Mouse (Mus musculus): ENCODE measurements around the gene Zmiz1. TPM values are rescaled to one million over a fixed set of nuclear protein-coding genes. Genes with fewer than 3 reads are reported as not detected.

Zmiz1 gene
- total and polyA plus RNA-seq, 3 experiments: 3.7 to 45.8 (median 11.1) TPM

- TF ChIP-seq USF2 (conservative IDR thresholded peaks at IDR 0.05; ENCODE audit: low read depth, low read length): no peak
- TF ChIP-seq BHLHE40 (IDR thresholded peaks at IDR 0.05; ENCODE audit: low read depth, low read length): no peak
- TF ChIP-seq USF1 (IDR thresholded peaks at IDR 0.05; ENCODE audit: low read depth, low read length): no peak
- no peak for TF ChIP-seq CTCF (conservative IDR thresholded peaks at IDR 0.05 in 1 of 2, IDR thresholded peaks at IDR 0.05 in 1 of 2; ENCODE audit: low read depth in 2 of 2, low read length in 2 of 2)
- TF ChIP-seq MYC (IDR thresholded peaks at IDR 0.05; ENCODE audit: low read depth, low read length): no peak
- no peak for TF ChIP-seq JUND (conservative IDR thresholded peaks at IDR 0.05; ENCODE audit: low read depth, low read length)
- no peak for TF ChIP-seq GABPA (IDR thresholded peaks at IDR 0.05; ENCODE audit: insufficient replicate concordance, low read depth, low read length)
- TF ChIP-seq MAFK (IDR thresholded peaks at IDR 0.05; ENCODE audit: insufficient replicate concordance, low read length): no peak
- TF ChIP-seq TCF12 (IDR thresholded peaks at IDR 0.05; ENCODE audit: low read depth, low read length): no peak
- no peak for TF ChIP-seq RCOR1 (conservative IDR thresholded peaks at IDR 0.05; ENCODE audit: low read depth, low read length)
- TF ChIP-seq JUN (IDR thresholded peaks at IDR 0.05; ENCODE audit: insufficient read depth, low read depth, low read length): no peak
- TF ChIP-seq NRF1 (IDR thresholded peaks at IDR 0.05; ENCODE audit: low read depth, low read length): no peak
- no peak for TF ChIP-seq SMC3 (IDR thresholded peaks at IDR 0.05; ENCODE audit: low read depth, low read length)
- in situ Hi-C loops (cut with MboI; ENCODE audit: low pct_ligation_motif_present, low pct_unique_long_range_greater_than_20kb, low sequenced_read_pairs) (no loop called here), dilution Hi-C loops (cut with MboI; ENCODE audit: extremely low pct_ligation_motif_present, extremely low pct_unique_long_range_greater_than_20kb, low sequenced_read_pairs) (no loop called here)
- Histone ChIP-seq H3K9ac (ENCODE audit: insufficient read depth, low read depth) (no peak overlapping the region), H3K4me3 (replicated peaks in 1 of 3; ENCODE audit: low read depth in 2 of 3, low read length in 2 of 3, poor library complexity in 1 of 3) (no peak overlapping the region), H3K79me2 (replicated peaks; ENCODE audit: control insufficient read depth, extremely low read depth, insufficient read depth, poor library complexity, severe bottlenecking) (no peaks in the 10 kb centered on the region), H3K27me3 (replicated peaks) (no peaks in the 10 kb centered on the region), H3K36me3 (replicated peaks in 1 of 2; ENCODE audit: control insufficient read depth in 1 of 2, insufficient read depth in 1 of 2, low read length in 1 of 2) (peaks cover 9 to 39% of the 10 kb centered on the region in 2 experiments), H3K9me3 (replicated peaks; ENCODE audit: low read length) (no peaks in the 10 kb centered on the region), H3K4me2 (ENCODE audit: insufficient read depth, low read depth, poor library complexity, severe bottlenecking) (no peak overlapping the region), H3K27ac (ENCODE audit: insufficient read depth, low read depth) (no peak overlapping the region), H3K4me1 (ENCODE audit: control insufficient read depth in 1 of 2, insufficient read depth in 2 of 2) (peaks cover 37 to 98% of the 10 kb centered on the region in 2 experiments)
- DNase-seq (ENCODE audit: extremely low read depth): no peak
These were observed 65.1 kb downstream of the Zmiz1 start for GRCm38 (mm10) chr14:25524111-25524495.

GRCm38 (mm10) chr14:25524884-25525283 lies 65.9 kb downstream of the Zmiz1 start:
- in situ Hi-C loops (cut with MboI; ENCODE audit: low pct_ligation_motif_present, low pct_unique_long_range_greater_than_20kb, low sequenced_read_pairs) (no loop called here), dilution Hi-C loops (cut with MboI; ENCODE audit: extremely low pct_ligation_motif_present, extremely low pct_unique_long_range_greater_than_20kb, low sequenced_read_pairs) (no loop called here)
- Histone ChIP-seq H3K27ac (ENCODE audit: insufficient read depth, low read depth) (no peak overlapping the region), H3K36me3 (replicated peaks in 1 of 2; ENCODE audit: control insufficient read depth in 1 of 2, insufficient read depth in 1 of 2, low read length in 1 of 2) (peaks cover 9 to 38% of the 10 kb centered on the region in 2 experiments), H3K9ac (ENCODE audit: insufficient read depth, low read depth) (no peak overlapping the region), H3K4me3 (replicated peaks in 1 of 3; ENCODE audit: low read depth in 2 of 3, low read length in 2 of 3, poor library complexity in 1 of 3) (no peak overlapping the region), H3K4me1 (ENCODE audit: control insufficient read depth in 1 of 2, insufficient read depth in 2 of 2) (peaks cover 32 to 97% of the 10 kb centered on the region in 2 experiments), H3K9me3 (replicated peaks; ENCODE audit: low read length) (no peaks in the 10 kb centered on the region), H3K4me2 (ENCODE audit: insufficient read depth, low read depth, poor library complexity, severe bottlenecking) (no peak overlapping the region), H3K27me3 (replicated peaks) (no peaks in the 10 kb centered on the region), H3K79me2 (replicated peaks; ENCODE audit: control insufficient read depth, extremely low read depth, insufficient read depth, poor library complexity, severe bottlenecking) (no peaks in the 10 kb centered on the region)
- DNase-seq (ENCODE audit: extremely low read depth): no peak
- no peak for TF ChIP-seq RCOR1 (conservative IDR thresholded peaks at IDR 0.05; ENCODE audit: low read depth, low read length)
- TF ChIP-seq E2F4 (IDR thresholded peaks at IDR 0.05; ENCODE audit: insufficient replicate concordance, low read depth, low read length): no peak
- TF ChIP-seq ZKSCAN1 (IDR thresholded peaks at IDR 0.05; ENCODE audit: borderline replicate concordance, low read depth, low read length): no peak
- no peak for TF ChIP-seq ZMIZ1 (IDR thresholded peaks at IDR 0.05; ENCODE audit: low read depth, low read length)
- no peak for TF ChIP-seq POLR2AphosphoS2 (IDR thresholded peaks at IDR 0.05; ENCODE audit: low read depth, low read length)
- TF ChIP-seq JUN (IDR thresholded peaks at IDR 0.05; ENCODE audit: insufficient read depth, low read depth, low read length): no peak
- TF ChIP-seq TBP (conservative IDR thresholded peaks at IDR 0.05; ENCODE audit: low read depth, low read length): no peak
- TF ChIP-seq MXI1 (IDR thresholded peaks at IDR 0.05; ENCODE audit: low read depth, low read length): no peak
- TF ChIP-seq IRF4 (IDR thresholded peaks at IDR 0.05; ENCODE audit: low read depth, low read length): no peak
- no peak for TF ChIP-seq NRF1 (IDR thresholded peaks at IDR 0.05; ENCODE audit: low read depth, low read length)
- TF ChIP-seq JUND (conservative IDR thresholded peaks at IDR 0.05; ENCODE audit: low read depth, low read length): no peak
- no peak for TF ChIP-seq ELF1 (IDR thresholded peaks at IDR 0.05; ENCODE audit: low read depth, low read length)
- TF ChIP-seq SMC3 (IDR thresholded peaks at IDR 0.05; ENCODE audit: low read depth, low read length): no peak
- TF ChIP-seq NELFE (IDR thresholded peaks at IDR 0.05; ENCODE audit: low read depth, low read length): no peak
- TF ChIP-seq EP300 (IDR thresholded peaks at IDR 0.05; ENCODE audit: low read length): no peak
- TF ChIP-seq ETS1 (conservative IDR thresholded peaks at IDR 0.05; ENCODE audit: low read depth, low read length): no peak
- no peak for TF ChIP-seq USF2 (conservative IDR thresholded peaks at IDR 0.05; ENCODE audit: low read depth, low read length)

Data from CH12.LX (cell line).